Mouse (Mus musculus) ES-Bruce4 (cell line): Measurements from ENCODE around the gene Tpk1.

Experiments
- CTCF ChIP-seq: IDR thresholded peaks from one replicate; pipeline ENCODE4 v1.8.1; 2011; ENCODE audit warnings: low read depth, low read length
- EP300 ChIP-seq: IDR thresholded peaks from 2 replicates; pipeline ENCODE4 v1.6.1; 2011; ENCODE audit warnings: low read depth, low read length; ENCODE audit not compliant: insufficient read depth
- POLR2A ChIP-seq: IDR thresholded peaks from one replicate; pipeline ENCODE4 v1.8.1; 2011; ENCODE audit warnings: low read length; ENCODE audit not compliant: insufficient read depth

- TF ChIP-seq EP300: no peak
- TF ChIP-seq CTCF: no peak
- no peak for TF ChIP-seq POLR2A
These were observed 23.7 kb downstream of the Tpk1 start for GRCm38 (mm10) chr6:43642375-43642774.
